Mouse (Mus musculus): ENCODE data around the gene Krtcap2. TPM values are rescaled to one million over a fixed set of nuclear protein-coding genes. Genes with fewer than 3 reads are reported as not detected.
"Not testable (repeated sequence)": the region's sequence is repeated elsewhere in the genome, so short reads cannot be mapped to it uniquely, and the experiment has no call there.

Gene Krtcap2
- 10 to 100 TPM; 66.6 to 78.8 TPM for total RNA-seq (2021)
- long read RNA-seq, experiment 1, transcript Krtcap2-201 (5 exons, 1,172 nt), result major isoform, 88 of 122 reads
- long read RNA-seq, experiment 1, partial matches to known transcripts, result 3 of 122 reads
- long read RNA-seq, experiment 1, other reads (novel, unspliced or antisense), result 31 of 122 reads
- long read RNA-seq, experiment 2, transcript Krtcap2-201 (5 exons, 1,172 nt), result major isoform, 65 of 85 reads
- long read RNA-seq, experiment 2, partial matches to known transcripts, result 3 of 85 reads
- long read RNA-seq, experiment 2, other reads (novel, unspliced or antisense), result 17 of 85 reads

DNA sequence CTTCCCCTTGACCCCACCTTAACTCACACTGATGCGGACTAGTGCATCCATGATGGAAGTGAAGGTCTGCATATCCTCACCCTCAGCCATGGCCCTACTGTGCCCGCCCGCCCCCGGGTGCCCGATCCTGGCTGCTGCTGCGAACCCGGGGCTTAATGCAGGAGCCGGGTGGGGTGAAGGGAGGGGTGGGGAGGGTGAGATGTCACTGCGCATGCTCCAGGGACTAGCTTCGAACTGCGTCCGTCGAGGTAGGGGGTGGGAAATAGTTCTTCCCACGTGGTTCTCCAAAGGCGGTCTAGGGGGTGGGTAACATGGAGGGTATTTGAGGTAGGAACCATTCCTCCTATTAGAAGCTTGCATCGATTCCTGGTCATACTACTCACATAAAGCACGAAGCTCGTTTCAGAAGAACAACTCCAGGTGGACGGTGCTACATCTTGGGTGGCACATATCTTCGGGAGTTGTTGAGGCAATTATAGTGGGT is at the start of gene Krtcap2:
Gene Krtcap2, plus strand, starts transcription at position 279 of the 484 bp plus-strand sequence.
- DNase-seq, result no peak

- peak; percentile 90 for DNase-seq
These were observed 49.5 kb upstream of the Krtcap2 start for GRCm38 (mm10) chr3:89195979-89196877.

DNA sequence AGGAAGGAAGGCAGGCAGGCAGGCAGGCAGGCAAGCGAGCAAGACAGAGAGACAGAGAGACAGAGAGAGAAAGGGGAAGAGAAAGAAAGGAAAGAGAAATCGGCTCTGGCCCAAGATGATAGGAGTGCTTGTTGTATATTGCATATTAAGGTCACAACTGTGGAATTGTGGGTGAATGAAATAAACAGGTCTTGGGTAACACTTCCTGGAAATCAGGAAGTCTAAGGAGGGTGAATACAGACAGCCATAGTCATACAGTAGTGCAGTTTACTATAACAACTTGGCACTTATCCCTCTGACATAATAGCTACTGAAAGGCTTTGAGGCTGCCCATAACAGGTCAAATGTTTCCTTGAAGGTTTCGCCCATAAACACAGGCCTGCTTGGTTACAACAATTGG is 45.9 kb upstream of the Krtcap2 start:
- no peak for DNase-seq

DNA sequence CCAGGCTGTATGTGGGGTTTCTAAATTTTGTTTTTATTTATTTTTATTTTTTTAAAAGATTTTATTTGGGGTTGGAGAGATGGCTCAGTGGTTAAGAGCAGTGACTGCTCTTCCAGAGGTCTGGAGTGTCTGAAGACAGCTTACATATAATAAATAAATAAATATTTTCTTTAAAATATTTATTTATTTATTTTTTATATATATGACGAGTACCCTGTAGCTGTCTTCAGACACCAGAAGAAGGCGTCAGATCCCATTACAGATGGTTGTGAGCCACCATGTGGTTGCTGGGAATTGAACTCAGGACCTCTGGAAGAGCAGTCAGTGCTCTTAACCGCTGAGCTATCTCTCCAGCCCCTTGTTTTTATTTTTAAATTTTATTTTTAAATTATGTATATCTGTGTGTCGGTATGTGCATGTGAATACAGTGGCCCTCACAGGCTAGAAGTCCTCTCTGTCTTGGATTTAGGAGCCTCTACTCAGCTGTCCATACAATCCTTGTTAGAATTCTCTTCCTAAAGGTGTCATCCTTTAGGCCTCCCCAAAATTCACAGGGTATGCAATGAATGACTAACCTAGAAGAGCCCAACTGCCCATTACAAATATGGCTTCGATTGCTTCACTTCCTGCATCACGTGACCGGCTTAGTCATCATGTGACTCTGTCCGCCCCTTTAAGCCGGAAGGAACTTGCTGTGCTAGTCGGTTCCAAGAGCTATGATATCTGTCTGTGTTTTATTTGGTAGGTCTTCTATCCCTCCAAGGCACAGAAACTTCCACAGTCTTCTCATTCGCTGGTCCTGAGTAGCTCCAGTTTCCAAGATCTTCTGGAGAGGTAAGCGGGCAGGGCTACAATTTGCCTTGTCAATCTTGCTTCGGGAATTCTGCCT is 43.3 kb upstream of the Krtcap2 start, which contains the start of gene Gba:
Gene Gba, plus strand, starts transcription at position 676 of the 889 bp plus-strand sequence.
- DNase-seq, result peak; percentile 67

GRCm38 (mm10) chr3:89203142-89203514 is 42.6 kb upstream of the Krtcap2 start:
- DNase-seq, result no peak

- no peak for DNase-seq
These were observed 39.7 kb upstream of the Krtcap2 start for GRCm38 (mm10) chr3:89206079-89206478.

- no peak for DNase-seq
These were observed 39.1 kb upstream of the Krtcap2 start for GRCm38 (mm10) chr3:89206695-89207094.

GRCm38 (mm10) chr3:89208075-89208657 is 37.6 kb upstream of the Krtcap2 start:
- no peak for DNase-seq

DNA sequence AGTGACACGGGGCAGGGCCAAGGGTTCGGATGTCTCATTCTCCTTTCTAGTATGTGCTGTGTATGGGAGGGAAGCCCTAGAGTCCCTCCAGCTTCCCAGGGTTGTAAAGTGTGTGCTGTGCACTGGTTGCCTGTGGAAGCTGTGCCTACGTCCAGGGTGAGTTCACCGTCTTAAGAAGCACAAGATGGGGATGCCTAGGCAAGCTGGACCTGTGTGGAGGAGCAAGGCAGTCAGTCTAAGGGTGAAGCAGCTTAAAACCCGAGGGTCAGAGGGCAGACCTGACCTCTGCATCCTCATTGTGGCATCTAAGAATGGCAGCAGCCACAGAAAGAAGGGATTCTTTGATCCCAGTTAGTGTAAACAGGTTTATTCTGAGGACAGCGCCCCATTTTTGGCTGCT is 37.0 kb upstream of the Krtcap2 start:
- no peak for DNase-seq

DNA sequence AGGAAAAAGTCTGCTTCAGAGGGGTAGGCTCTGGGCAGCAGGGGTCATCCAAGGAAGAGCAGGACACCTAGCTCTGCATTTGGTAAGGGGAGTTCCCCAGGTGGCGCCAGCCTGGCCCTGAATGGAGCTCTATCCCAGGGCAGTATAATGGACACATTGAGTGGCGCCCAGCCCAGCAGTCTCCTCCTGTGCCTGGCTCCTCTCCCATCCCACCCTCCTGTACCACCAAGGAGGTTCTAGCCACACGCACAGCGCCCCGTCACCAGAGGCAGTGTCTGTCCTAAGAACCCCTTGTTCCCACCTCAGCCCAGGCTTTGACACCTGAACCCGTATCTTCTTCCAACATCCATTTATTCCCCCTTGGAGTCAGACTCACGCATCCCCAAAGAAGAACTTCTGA is 36.0 kb upstream of the Krtcap2 start:
- no peak for DNase-seq

DNA sequence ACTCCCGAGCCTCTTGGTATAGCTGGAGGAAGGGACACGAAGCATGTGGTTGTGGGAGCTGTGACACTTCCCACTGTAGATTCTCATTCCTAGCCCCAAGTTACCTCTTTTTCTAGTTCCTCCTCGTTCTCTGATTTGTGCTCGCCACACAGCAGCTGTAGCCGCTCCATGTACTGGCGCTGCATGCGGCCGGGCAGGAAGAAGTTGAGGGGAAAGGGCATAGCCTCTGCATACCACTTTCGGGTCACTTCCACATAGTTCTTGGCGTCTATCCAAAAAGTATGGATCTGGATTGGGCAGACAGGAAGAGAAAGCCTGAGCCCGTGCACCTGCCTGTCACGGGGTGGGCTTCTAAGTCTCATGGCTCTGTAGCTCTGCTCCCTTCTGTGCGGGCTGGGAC is 35.6 kb upstream of the Krtcap2 start:
- DNase-seq, result no peak

- DNase-seq, result no peak
These were observed 35.0 kb upstream of the Krtcap2 start for GRCm38 (mm10) chr3:89210731-89211130.

GRCm38 (mm10) chr3:89213803-89214530 is 31.8 kb upstream of the Krtcap2 start:
- DNase-seq, result peak; percentile 93

DNA sequence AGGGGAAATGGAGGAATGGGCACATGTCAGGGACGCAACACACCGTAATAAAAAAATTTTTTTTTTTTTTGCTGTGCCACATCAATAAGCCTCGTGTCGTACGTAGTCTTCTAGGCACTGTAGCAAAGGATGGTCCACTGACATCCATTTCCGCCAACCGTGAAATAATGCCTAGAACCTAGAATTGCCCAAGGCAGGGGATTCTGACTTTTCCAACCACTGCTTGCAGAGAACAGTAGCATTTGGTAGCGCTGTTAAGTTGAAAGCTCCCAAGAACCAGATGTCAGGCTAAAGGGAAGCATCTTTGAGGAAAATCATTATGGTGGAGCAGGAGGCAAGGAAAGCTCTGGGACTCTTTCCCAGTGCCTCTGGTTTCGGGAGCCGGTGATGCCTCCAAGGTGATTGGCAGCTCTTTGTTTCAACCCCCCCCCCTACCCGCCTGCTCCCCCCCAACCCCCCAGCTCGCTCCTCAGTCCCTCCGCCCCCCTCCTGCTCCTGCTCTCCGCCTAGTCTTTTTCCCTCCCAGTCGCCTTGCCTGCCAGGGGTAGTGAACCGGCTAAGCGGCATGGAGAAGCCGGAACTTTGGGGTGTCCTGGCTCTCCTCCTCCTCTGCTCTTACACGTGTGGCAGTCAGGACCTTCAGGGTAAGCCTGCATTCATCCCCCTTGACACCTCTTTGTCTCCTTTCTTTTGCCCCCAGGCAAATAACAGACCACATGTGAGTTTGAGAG is 30.9 kb upstream of the Krtcap2 start, which contains the start of gene Thbs3:
Gene Thbs3, plus strand, starts transcription at position 500 of the 731 bp plus-strand sequence.
- DNase-seq, result no peak

DNA sequence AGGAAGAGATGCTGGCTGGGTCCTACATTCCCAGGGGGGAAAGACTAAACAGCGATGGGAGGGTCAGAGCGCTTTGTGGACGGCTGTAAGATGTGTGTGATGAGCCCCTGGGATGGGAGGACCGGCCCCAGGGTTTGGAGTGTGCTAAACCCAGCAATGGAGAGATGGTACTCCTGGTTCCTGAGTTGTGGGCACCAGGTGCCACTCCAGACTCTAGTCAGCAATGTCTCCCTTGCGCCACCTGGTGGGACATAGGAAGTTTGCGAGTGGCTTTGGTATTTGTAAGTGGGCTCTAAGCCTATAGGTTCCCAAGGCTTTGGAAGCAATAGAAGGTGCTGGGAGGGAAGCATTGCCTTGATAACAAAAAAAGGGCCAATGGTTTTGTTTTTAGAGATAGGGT is 29.9 kb upstream of the Krtcap2 start:
- DNase-seq, result peak; percentile 69

DNA sequence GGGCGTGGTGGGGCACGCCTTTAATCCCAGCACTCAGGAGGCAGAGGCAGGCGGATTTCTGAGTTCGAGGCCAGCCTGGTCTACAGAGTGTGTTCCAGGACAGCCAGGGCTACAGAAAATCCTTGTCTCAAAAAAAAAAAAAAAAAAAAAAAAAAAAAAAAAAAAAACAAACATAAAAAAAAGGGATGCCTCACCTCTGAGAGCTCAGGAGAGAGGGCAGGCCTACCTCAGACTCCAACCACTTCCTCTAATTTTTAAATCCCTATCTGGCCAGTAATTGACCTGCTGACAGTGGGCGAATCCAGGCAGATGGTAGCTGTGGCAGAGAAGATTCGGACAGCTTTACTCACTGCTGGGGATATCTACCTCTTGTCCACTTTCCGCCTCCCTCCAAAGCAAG is 29.4 kb upstream of the Krtcap2 start:
- not testable (repeated sequence) for DNase-seq

DNA sequence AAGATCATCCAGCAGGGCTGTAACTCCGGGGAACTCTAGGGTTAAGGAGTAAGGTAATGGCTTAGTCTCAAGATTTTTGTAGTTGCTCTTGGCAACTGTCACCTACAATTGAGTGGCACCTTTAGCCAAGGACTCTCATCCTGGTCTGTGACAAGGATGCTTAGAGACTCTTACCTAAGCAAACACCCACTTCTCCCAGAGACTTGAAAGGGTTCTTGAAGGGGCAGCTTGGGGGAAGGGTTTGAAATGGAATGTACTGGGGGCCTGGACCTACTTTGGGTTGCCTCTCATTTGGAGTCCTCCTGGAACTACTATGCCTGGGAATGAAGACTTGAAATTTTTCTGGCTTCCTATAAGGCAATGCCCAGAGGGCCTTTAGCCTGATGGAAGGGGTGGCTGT is 27.5 kb upstream of the Krtcap2 start:
- no peak for DNase-seq

- DNase-seq, result no peak
These were observed 26.2 kb upstream of the Krtcap2 start for GRCm38 (mm10) chr3:89219546-89219945.

GRCm38 (mm10) chr3:89221167-89221566 is 24.6 kb upstream of the Krtcap2 start:
- no peak for DNase-seq

DNA sequence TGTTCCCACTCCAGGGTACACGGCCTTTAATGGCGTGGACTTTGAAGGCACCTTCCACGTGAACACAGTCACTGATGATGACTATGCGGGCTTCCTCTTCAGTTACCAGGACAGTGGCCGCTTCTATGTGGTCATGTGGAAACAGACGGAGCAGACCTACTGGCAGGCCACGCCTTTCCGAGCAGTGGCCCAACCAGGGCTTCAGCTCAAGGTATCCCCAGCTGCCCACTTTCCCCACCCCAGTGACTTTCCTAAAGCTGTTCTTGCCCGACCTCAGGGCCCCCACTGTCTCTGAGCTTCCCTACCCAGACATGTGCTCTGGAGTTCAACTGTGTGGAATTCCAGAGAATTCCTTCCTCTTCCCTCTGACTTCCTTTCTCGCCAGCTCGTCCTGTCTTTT is 21.0 kb upstream of the Krtcap2 start:
- no peak for DNase-seq
